Mouse (Mus musculus) left cerebral cortex, postnatal 14 days (tissue): ENCODE results near the gene Oma1. TPM values are rescaled to one million over a fixed set of nuclear protein-coding genes. Genes with fewer than 3 reads are reported as not detected.

Source experiments
- DNase-seq, 2 experiments: peaks; one replicate each; pipeline ENCODE4 v3.0.0; 2021 to 2022; ENCODE audit warnings: low spot score in 2 of 2, mixed read lengths in 1 of 2
- intact Hi-C: fragments of 180-260 bp; cut with DNase I; formaldehyde crosslinking; loops from one replicate; pipeline ENCODE4 v1.15.1; 2025
- long read RNA-seq, 2 experiments: library from polyadenylated mRNA; stranded (forward); transcript quantifications; one replicate each; pipeline ENCODE4 v2.0.0; 2021
- total RNA-seq, 2 experiments: library from RNA; stranded (reverse); gene quantifications; 2 replicates each; pipeline ENCODE4 v1.2.3; 2021

The Oma1 gene
- total RNA-seq, result 1 to 10 TPM; 6.1 to 9.5 TPM
- long read RNA-seq, experiment 1, transcript Oma1-201 (9 exons, 1,915 nt), result major isoform, 6 of 10 reads
- long read RNA-seq, experiment 1, partial matches to known transcripts, result 0 of 10 reads
- long read RNA-seq, experiment 1, other reads (novel, unspliced or antisense), result 4 of 10 reads
- long read RNA-seq, experiment 2, transcript Oma1-201 (9 exons, 1,915 nt), result major isoform, 7 of 8 reads
- long read RNA-seq, experiment 2, partial matches to known transcripts, result 0 of 8 reads
- long read RNA-seq, experiment 2, other reads (novel, unspliced or antisense), result 1 of 8 reads

GRCm38 (mm10) chr4:103313587-103314525, at the start of gene Oma1:
Oma1 (plus strand) TSS chr4:103313812.
- intact Hi-C loops, result no loop called here
- DNase-seq, result peak; percentile 96

- no peak for DNase-seq
- intact Hi-C loops, result no loop called here
Measured at GRCm38 (mm10) chr4:103263812-103264396, 49.7 kb upstream of the Oma1 start.

GRCm38 (mm10) chr4:103265166-103265565, 48.4 kb upstream of the Oma1 start:
- DNase-seq, result no peak
- intact Hi-C loops, result no loop called here

- DNase-seq, result peak in 1 of 2 experiments; percentile 11
- intact Hi-C loops, result no loop called here
Measured at GRCm38 (mm10) chr4:103269336-103269735, 44.3 kb upstream of the Oma1 start.

- intact Hi-C loops, result no loop called here
- no peak for DNase-seq
Measured at GRCm38 (mm10) chr4:103273021-103273420, 40.6 kb upstream of the Oma1 start.

GRCm38 (mm10) chr4:103288342-103288741, 25.3 kb upstream of the Oma1 start:
- no peak for DNase-seq
- intact Hi-C loops, result no loop called here

GRCm38 (mm10) chr4:103290763-103291162, 22.8 kb upstream of the Oma1 start, which contains the start of gene 4921539E11Rik:
4921539E11Rik (minus strand) TSS chr4:103290863.
- intact Hi-C loops, result no loop called here
- no peak for DNase-seq

- intact Hi-C loops, result no loop called here
- peak; percentile 30 to 37 for DNase-seq
Measured at GRCm38 (mm10) chr4:103299342-103299741, 14.3 kb upstream of the Oma1 start.

GRCm38 (mm10) chr4:103303851-103304250, 9.8 kb upstream of the Oma1 start:
- DNase-seq, result no peak
- intact Hi-C loops, result no loop called here

- intact Hi-C loops, result no loop called here
- peak in 1 of 2 experiments; percentile 15 for DNase-seq
Measured at GRCm38 (mm10) chr4:103314526-103314910, 906 bp downstream of the Oma1 start.

GRCm38 (mm10) chr4:103315861-103316260, 2.2 kb downstream of the Oma1 start:
- DNase-seq, result no peak
- intact Hi-C loops, result no loop called here

GRCm38 (mm10) chr4:103321461-103321860, 7.8 kb downstream of the Oma1 start:
- no peak for DNase-seq
- intact Hi-C loops, result no loop called here

GRCm38 (mm10) chr4:103324688-103325451, 11.3 kb downstream of the Oma1 start:
- intact Hi-C loops, result no loop called here
- DNase-seq, result no peak

GRCm38 (mm10) chr4:103326994-103327393, 13.4 kb downstream of the Oma1 start:
- no peak for DNase-seq

GRCm38 (mm10) chr4:103329348-103329747, 15.7 kb downstream of the Oma1 start:
- DNase-seq, result no peak
- intact Hi-C loops, result no loop called here

More at GRCm38 (mm10) chr4:103326994-103327393, 13.4 kb downstream of the Oma1 start:
- intact Hi-C loops, result no loop called here

GRCm38 (mm10) chr4:103335134-103335533, 21.5 kb downstream of the Oma1 start:
- intact Hi-C loops, result no loop called here
- DNase-seq, result no peak

- intact Hi-C loops, result loop anchor here (10.0 kb wide), 2 partner anchors 176 to 356 kb away; no protein-coding TSS in a partner anchor
Measured at GRCm38 (mm10) chr4:103340726-103341125, 27.1 kb downstream of the Oma1 start.

GRCm38 (mm10) chr4:103341620-103342019, 28.0 kb downstream of the Oma1 start:
- no peak for DNase-seq
- intact Hi-C loops, result loop anchor here (10.0 kb wide), 2 partner anchors 177 to 357 kb away; no protein-coding TSS in a partner anchor

More at GRCm38 (mm10) chr4:103340726-103341125, 27.1 kb downstream of the Oma1 start:
- no peak for DNase-seq

GRCm38 (mm10) chr4:103346058-103346457, 32.4 kb downstream of the Oma1 start:
- peak; percentile 41 to 74 for DNase-seq
- intact Hi-C loops, result loop anchor here (10.0 kb wide), 2 partner anchors 181 to 361 kb away; no protein-coding TSS in a partner anchor
